Mouse (Mus musculus) myocyte (in vitro differentiated cells): ENCODE data around the gene L2hgdh. TPM values are rescaled to one million over a fixed set of nuclear protein-coding genes. Genes with fewer than 3 reads are reported as not detected.

ENCODE experiments used
- H3K27me3 ChIP-seq: one replicate; pipeline ENCODE4 v1.6.1; 2011; ENCODE audit not compliant: control insufficient read depth, insufficient read depth, insufficient read length
- H3K36me3 ChIP-seq: one replicate; pipeline ENCODE4 v1.6.1; 2011; ENCODE audit not compliant: control insufficient read depth, insufficient read depth
- H3K4me2 ChIP-seq: one replicate; pipeline ENCODE4 v1.6.1; 2011; ENCODE audit warnings: low read depth, control low read depth
- H3K4me3 ChIP-seq: one replicate; pipeline ENCODE4 v1.5.1; 2011; ENCODE audit warnings: mild to moderate bottlenecking, control low read depth, moderate library complexity
- H3K79me2 ChIP-seq: one replicate; pipeline ENCODE4 v1.6.1; 2011; ENCODE audit not compliant: control insufficient read depth, insufficient read depth
- H3ac ChIP-seq: one replicate; pipeline ENCODE4 v1.6.1; 2011; ENCODE audit not compliant: control insufficient read depth, insufficient read length
- CEBPB ChIP-seq: IDR thresholded peaks from 2 replicates; pipeline ENCODE4 v1.6.1; 2011; ENCODE audit warnings: mild to moderate bottlenecking, moderate library complexity; ENCODE audit not compliant: poor library complexity, insufficient read depth, severe bottlenecking
- E2F4 ChIP-seq: IDR thresholded peaks from one replicate; pipeline ENCODE4 v1.6.1; 2011; ENCODE audit warnings: mild to moderate bottlenecking, control low read depth, moderate library complexity; ENCODE audit not compliant: insufficient read depth
- MAX ChIP-seq: IDR thresholded peaks from one replicate; pipeline ENCODE4 v1.6.1; 2011; ENCODE audit warnings: low read depth, mild to moderate bottlenecking, control low read depth
- MYOD1 ChIP-seq, 3 experiments: IDR thresholded peaks; one replicate each; pipeline ENCODE4 v1.6.1; 2011; ENCODE audit warnings: control low read depth in 2 of 3, low read depth in 2 of 3, mild to moderate bottlenecking in 2 of 3, moderate library complexity in 1 of 3; ENCODE audit not compliant: insufficient read length in 2 of 3, control insufficient read depth in 1 of 3
- MYOG ChIP-seq, 3 experiments: IDR thresholded peaks; one replicate each; pipeline ENCODE4 v1.6.1; 2011; ENCODE audit warnings: control low read depth in 2 of 3, low read depth in 2 of 3, mild to moderate bottlenecking in 2 of 3; ENCODE audit not compliant: insufficient read length in 2 of 3, control insufficient read depth in 1 of 3, insufficient read depth in 1 of 3
- POLR2A ChIP-seq: IDR thresholded peaks from one replicate; pipeline ENCODE4 v1.6.1; 2011; ENCODE audit warnings: low read depth, mild to moderate bottlenecking, control low read depth, moderate library complexity; ENCODE audit not compliant: insufficient read length
- POLR2AphosphoS2 ChIP-seq: IDR thresholded peaks from one replicate; pipeline ENCODE4 v1.6.1; 2011; ENCODE audit warnings: low read depth, control low read depth; ENCODE audit not compliant: insufficient read length
- REST ChIP-seq: IDR thresholded peaks from one replicate; pipeline ENCODE4 v1.6.1; 2011; ENCODE audit warnings: mild to moderate bottlenecking, control low read depth, moderate library complexity; ENCODE audit not compliant: insufficient read depth, insufficient read length
- SRF ChIP-seq: IDR thresholded peaks from one replicate; pipeline ENCODE4 v1.6.1; 2011; ENCODE audit warnings: low read depth; ENCODE audit not compliant: control insufficient read depth, insufficient read length
- TCF12 ChIP-seq: IDR thresholded peaks from one replicate; pipeline ENCODE4 v1.6.1; 2011; ENCODE audit warnings: mild to moderate bottlenecking, control low read depth; ENCODE audit not compliant: poor library complexity, insufficient read depth, severe bottlenecking
- TCF3 ChIP-seq: IDR thresholded peaks from one replicate; pipeline ENCODE4 v1.6.1; 2011; ENCODE audit warnings: low read depth, control low read depth; ENCODE audit not compliant: insufficient read length
- USF1 ChIP-seq: IDR thresholded peaks from one replicate; pipeline ENCODE4 v1.6.1; 2011; ENCODE audit warnings: low read depth, mild to moderate bottlenecking, control low read depth, moderate library complexity
- polyA plus RNA-seq: library from polyadenylated mRNA; unstranded; fragments of >200 nt; fragmentation: generic; extraction: Trizol; gene quantifications from one replicate; pipeline ENCODE4 v1.2.1, GENCODE M21; 2012; ENCODE audit warnings: missing spikeins

Gene L2hgdh
- polyA plus RNA-seq, 1 experiment, result 2.8 TPM

DNA sequence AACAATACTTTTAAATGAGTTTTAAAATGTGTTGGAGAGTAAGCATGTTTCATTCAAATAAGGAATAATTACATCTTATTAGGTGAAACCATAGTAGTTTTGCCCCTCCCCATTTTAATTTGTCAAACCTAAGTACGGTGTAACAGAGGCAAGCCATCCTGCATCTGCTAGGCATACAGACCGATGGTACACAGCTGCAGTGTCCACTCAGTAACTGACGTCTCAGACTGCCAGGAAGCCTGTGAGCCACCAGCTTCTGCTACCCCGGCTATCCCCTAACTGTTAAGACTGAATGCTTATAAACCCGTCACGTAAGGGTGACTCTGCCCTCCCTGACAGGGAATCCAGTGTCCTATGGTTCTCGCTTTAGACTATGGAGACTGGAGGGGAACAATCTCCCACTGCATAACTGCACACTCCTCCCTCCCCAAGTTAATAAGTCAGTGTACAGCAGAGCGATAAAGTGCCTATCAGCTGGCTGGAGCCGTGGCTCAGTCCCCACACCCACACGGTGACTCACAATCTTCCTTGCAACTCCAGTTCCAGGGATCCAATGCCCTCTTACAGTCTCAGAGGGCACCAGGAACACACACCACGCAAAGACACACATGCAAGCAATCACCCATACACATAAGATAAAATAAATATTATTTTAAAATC lies 19.7 kb downstream of the L2hgdh start:
- no peak for TF ChIP-seq POLR2A
- no peak for TF ChIP-seq REST
- no peak for TF ChIP-seq MYOG (IDR thresholded peaks at IDR 0.05; ENCODE audit: control insufficient read depth in 1 of 3, insufficient read depth in 1 of 3, insufficient read length in 2 of 3, low read depth in 2 of 3)
- TF ChIP-seq TCF3, result no peak
- no peak for TF ChIP-seq MYOD1 (IDR thresholded peaks at IDR 0.05; ENCODE audit: control insufficient read depth in 1 of 3, insufficient read length in 2 of 3, low read depth in 2 of 3)
- Histone ChIP-seq H3K27me3 (no peaks in the 10 kb centered on the region), H3K4me2 (no peak overlapping the region), H3ac (no peak overlapping the region), H3K79me2 (no peaks in the 10 kb centered on the region), H3K36me3 (no peaks in the 10 kb centered on the region), H3K4me3 (no peak overlapping the region)

DNA sequence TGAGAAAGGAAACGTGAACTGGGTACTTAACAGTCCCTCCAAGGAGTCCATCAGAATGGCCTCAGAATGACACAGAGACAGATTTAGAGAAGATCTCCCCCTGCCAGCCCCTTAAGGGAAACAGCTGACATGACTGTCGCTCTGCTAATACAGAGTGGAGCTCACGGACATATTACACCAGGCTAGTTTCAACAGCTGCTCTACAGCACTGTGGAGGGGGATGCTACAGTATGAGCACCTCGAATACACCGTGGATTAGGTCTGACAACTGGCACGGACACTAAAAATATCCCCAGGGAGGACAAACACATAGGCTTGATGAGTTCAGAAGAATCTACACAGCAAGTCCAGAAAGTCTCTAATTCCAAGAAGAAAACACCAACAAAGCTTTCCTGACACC lies 26.3 kb downstream of the L2hgdh start:
- TF ChIP-seq MYOG (IDR thresholded peaks at IDR 0.05; ENCODE audit: control insufficient read depth in 1 of 3, insufficient read depth in 1 of 3, insufficient read length in 2 of 3, low read depth in 2 of 3) (peak in 1 of 3 experiments; percentile 60), REST (no peak), SRF (no peak), TCF12 (peak; percentile 1), MYOD1 (IDR thresholded peaks at IDR 0.05; ENCODE audit: control insufficient read depth in 1 of 3, insufficient read length in 2 of 3, low read depth in 2 of 3) (peak in 2 of 3 experiments; percentile 37 to 73)
- H3ac ChIP-seq, result no peak overlapping the region

DNA sequence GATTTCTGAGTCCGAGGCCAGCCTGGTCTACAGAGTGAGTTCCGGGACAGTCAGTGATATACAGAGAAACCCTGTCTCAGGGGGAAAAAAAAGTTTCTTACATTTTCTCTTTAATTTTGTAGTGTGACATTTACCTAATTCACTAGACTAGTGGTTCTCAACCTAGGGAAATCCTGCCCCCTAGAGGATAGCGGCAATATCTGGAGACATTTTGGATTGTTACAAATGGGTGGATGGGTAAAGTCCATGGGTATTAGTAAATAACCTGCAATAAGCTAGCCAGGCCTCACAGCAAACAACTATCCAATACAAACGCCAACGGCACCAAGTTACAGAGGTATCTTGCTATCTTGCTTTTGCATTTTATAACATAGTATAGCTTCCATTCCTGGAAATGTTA lies 27.9 kb downstream of the L2hgdh start:
- H3K4me2 ChIP-seq, result no peak overlapping the region
- H3K27me3 ChIP-seq, result no peaks in the 10 kb centered on the region
- no peaks in the 10 kb centered on the region for H3K79me2 ChIP-seq
- no peak overlapping the region for H3ac ChIP-seq
- TF ChIP-seq POLR2AphosphoS2 (no peak), CEBPB (no peak)
- H3K4me3 ChIP-seq, result no peak overlapping the region
- no peaks in the 10 kb centered on the region for H3K36me3 ChIP-seq

More for the DNA sequence above, 26.3 kb downstream of the L2hgdh start:
- no peaks in the 10 kb centered on the region for H3K36me3 ChIP-seq
- no peaks in the 10 kb centered on the region for H3K27me3 ChIP-seq
- H3K4me2 ChIP-seq, result peak overlapping the region; percentile 33
- H3K79me2 ChIP-seq, result no peaks in the 10 kb centered on the region
- no peak overlapping the region for H3K4me3 ChIP-seq

GRCm38 (mm10) chr12:69693471-69693870 lies 31.2 kb downstream of the L2hgdh start:
- no peaks in the 10 kb centered on the region for H3K27me3 ChIP-seq

DNA sequence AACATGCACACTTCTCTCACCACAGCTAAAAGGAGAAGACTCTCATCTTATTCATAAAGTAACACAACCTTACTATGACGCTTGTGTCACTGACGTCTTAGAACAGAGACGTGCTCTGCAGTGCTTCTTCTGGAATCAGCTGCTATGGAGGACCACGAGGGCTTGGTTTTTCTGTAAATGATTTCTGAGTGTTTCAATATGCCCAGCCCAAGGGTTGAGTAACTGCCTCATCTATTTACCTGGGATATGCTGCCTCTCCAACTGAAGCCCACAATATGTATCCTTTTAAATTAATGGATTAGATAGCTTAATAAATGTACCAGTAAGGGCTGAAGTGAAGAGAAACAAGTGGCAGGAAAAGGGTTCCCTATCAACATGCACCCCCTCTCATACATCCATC lies 34.0 kb downstream of the L2hgdh start:
- Histone ChIP-seq H3K4me3 (no peak overlapping the region), H3K27me3 (no peaks in the 10 kb centered on the region), H3K36me3 (no peaks in the 10 kb centered on the region), H3ac (no peak overlapping the region), H3K79me2 (no peaks in the 10 kb centered on the region), H3K4me2 (no peak overlapping the region)
- TF ChIP-seq MAX (no peak), REST (no peak), MYOD1 (IDR thresholded peaks at IDR 0.05; ENCODE audit: control insufficient read depth in 1 of 3, insufficient read length in 2 of 3, low read depth in 2 of 3) (no peak), POLR2A (no peak), E2F4 (no peak), POLR2AphosphoS2 (no peak), SRF (no peak), TCF12 (no peak), TCF3 (no peak), USF1 (no peak)

More at GRCm38 (mm10) chr12:69693471-69693870, 31.2 kb downstream of the L2hgdh start:
- Histone ChIP-seq H3K79me2 (no peaks in the 10 kb centered on the region), H3K4me3 (no peak overlapping the region), H3K36me3 (no peaks in the 10 kb centered on the region), H3K4me2 (no peak overlapping the region), H3ac (no peak overlapping the region)
- TF ChIP-seq POLR2AphosphoS2 (no peak), POLR2A (no peak), MYOD1 (IDR thresholded peaks at IDR 0.05; ENCODE audit: control insufficient read depth in 1 of 3, insufficient read length in 2 of 3, low read depth in 2 of 3) (no peak), MYOG (IDR thresholded peaks at IDR 0.05; ENCODE audit: control insufficient read depth in 1 of 3, insufficient read depth in 1 of 3, insufficient read length in 2 of 3, low read depth in 2 of 3) (no peak), E2F4 (no peak), REST (no peak), SRF (no peak), TCF3 (no peak), TCF12 (no peak)

- H3ac ChIP-seq, result no peak overlapping the region
- no peak overlapping the region for H3K4me2 ChIP-seq
- H3K27me3 ChIP-seq, result no peaks in the 10 kb centered on the region
- no peaks in the 10 kb centered on the region for H3K36me3 ChIP-seq
- no peak overlapping the region for H3K4me3 ChIP-seq
- TF ChIP-seq CEBPB (no peak), USF1 (no peak), MYOG (IDR thresholded peaks at IDR 0.05; ENCODE audit: control insufficient read depth in 1 of 3, insufficient read depth in 1 of 3, insufficient read length in 2 of 3, low read depth in 2 of 3) (peak in 2 of 3 experiments; percentile 60 to 77), POLR2A (no peak), E2F4 (no peak), MYOD1 (IDR thresholded peaks at IDR 0.05; ENCODE audit: control insufficient read depth in 1 of 3, insufficient read length in 2 of 3, low read depth in 2 of 3) (peak in 2 of 3 experiments; percentile 6 to 50)
- no peaks in the 10 kb centered on the region for H3K79me2 ChIP-seq
Measured at GRCm38 (mm10) chr12:69689094-69689493, 35.6 kb downstream of the L2hgdh start.
